ENCODE assay signal across 11 mouse cellular contexts in the genomic region with DNA sequence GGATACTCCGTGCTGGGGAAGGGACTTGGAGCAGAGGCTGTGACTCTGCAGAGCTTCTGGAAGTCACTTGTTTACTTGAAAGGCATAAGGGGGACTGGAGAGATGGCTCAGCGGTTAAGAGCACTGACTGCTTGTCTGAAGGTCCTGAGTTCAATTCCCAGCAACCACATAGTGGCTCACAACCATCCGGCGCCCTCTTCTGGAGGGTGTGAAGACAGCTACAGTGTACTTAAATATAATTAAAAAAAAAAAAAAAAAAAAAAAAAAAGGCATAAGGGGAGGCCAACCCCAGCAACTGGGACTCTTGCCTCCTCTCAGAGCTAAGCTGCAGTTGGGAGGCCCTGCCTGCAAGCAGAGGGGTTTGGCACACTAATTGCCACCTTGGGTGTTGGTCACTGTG. TPM values are rescaled to one million over a fixed set of nuclear protein-coding genes. Genes with fewer than 3 reads are reported as not detected.
DNase-seq lines count a peak whose midpoint lies in the region; ATAC-seq and TF ChIP-seq lines count a peak whose summit lies in the region.
"Had no signal": no experiment of that assay in that cellular context is flagged by ENCODE, and none has a peak within 500 bp of the region (broad histone marks: within the 10 kb centered on the region; RNA-seq: fewer than 3 reads in every experiment).

No protein-coding gene starts in this region.

- H3K4me3 ChIP-seq in forebrain, embryonic 11.5 days (ENCODE audit: low read depth, low read length): no peak overlapping the region
- H3K4me3 ChIP-seq in forebrain, embryonic 16.5 days (replicated peaks; ENCODE audit: low read length): no peak overlapping the region
- H3K4me3 ChIP-seq in thymus, adult 2 months (ENCODE audit: control insufficient read depth, insufficient read depth, low read length): no peak overlapping the region
- no peak overlapping the region for H3K4me3 ChIP-seq in cortical plate, adult 2 months (ENCODE audit: insufficient read depth, low read length)
- no peak overlapping the region for H3K4me3 ChIP-seq in olfactory bulb, adult 2 months (ENCODE audit: insufficient read depth, low read depth, low read length)
- H3K4me3 ChIP-seq: intestine, embryonic 15.5 days had no signal

- no peaks in the 10 kb centered on the region for H3K9me3 ChIP-seq in forebrain, embryonic 11.5 days (ENCODE audit: control insufficient read depth, low read length)
- no peaks in the 10 kb centered on the region for H3K9me3 ChIP-seq in forebrain, embryonic 16.5 days (ENCODE audit: control insufficient read depth, low read length)
- H3K9me3 ChIP-seq: heart, embryonic 10.5 days; intestine, embryonic 15.5 days had no signal

- DNase-seq in forebrain, embryonic 11.5 days (ENCODE audit: low spot score): no peak
- DNase-seq in thymus, adult 2 months: peak; percentile 9
- no peak for DNase-seq in thymus, postnatal 25 days
- DNase-seq in spleen, postnatal 14 days (ENCODE audit: low spot score in 2 of 2): no peak
- DNase-seq: lung, adult 2 months had no signal

- H3K4me1 ChIP-seq in forebrain, embryonic 11.5 days (replicated peaks; ENCODE audit: control insufficient read depth, insufficient read depth, low read length): peaks cover 7% of the 10 kb centered on the region; the same call in 1 of the 2 replicates
- peaks cover 8% of the 10 kb centered on the region for H3K4me1 ChIP-seq in forebrain, embryonic 16.5 days (replicated peaks; ENCODE audit: control insufficient read depth, insufficient read depth, low read length)
- H3K4me1 ChIP-seq in thymus, adult 2 months (replicated peaks; ENCODE audit: control insufficient read depth, insufficient read depth, low read length): no peaks in the 10 kb centered on the region
- no peaks in the 10 kb centered on the region for H3K4me1 ChIP-seq in cortical plate, adult 2 months (ENCODE audit: control insufficient read depth, insufficient read depth, low read length)
- H3K4me1 ChIP-seq in olfactory bulb, adult 2 months (ENCODE audit: control insufficient read depth, insufficient read depth, low read length): peaks cover 16% of the 10 kb centered on the region

- H3K27me3 ChIP-seq in forebrain, embryonic 11.5 days (ENCODE audit: control insufficient read depth, insufficient read depth, low read length): no peaks in the 10 kb centered on the region
- no peaks in the 10 kb centered on the region for H3K27me3 ChIP-seq in forebrain, embryonic 16.5 days (replicated peaks; ENCODE audit: control insufficient read depth, insufficient read depth, low read length)
- no peaks in the 10 kb centered on the region for H3K27me3 ChIP-seq in thymus, adult 2 months (ENCODE audit: control insufficient read depth, insufficient read depth, low read length)

- no peak for TF ChIP-seq CTCF in thymus, adult 2 months (IDR thresholded peaks at IDR 0.05; ENCODE audit: borderline replicate concordance, control insufficient read depth, extremely low read depth, insufficient read depth, low read length, poor library complexity)
- 0 out of 2 replicates have a peak, but pooled peaks have one; percentile 10 for TF ChIP-seq CTCF in cortical plate, adult 2 months (IDR thresholded peaks at IDR 0.05; ENCODE audit: extremely low read depth, insufficient read depth, low read length)
- TF ChIP-seq CTCF in olfactory bulb, adult 2 months (IDR thresholded peaks at IDR 0.05; ENCODE audit: insufficient read depth, low read depth, low read length): no peak

- H3K27ac ChIP-seq in forebrain, embryonic 11.5 days (ENCODE audit: low read depth, low read length): peak overlapping the region; percentile 73; the same call in 1 of the 2 replicates
- H3K27ac ChIP-seq in forebrain, embryonic 16.5 days (ENCODE audit: low read length): no peak overlapping the region
- no peak overlapping the region for H3K27ac ChIP-seq in thymus, adult 2 months (ENCODE audit: control insufficient read depth, insufficient read depth, low read length)
- H3K27ac ChIP-seq in cortical plate, adult 2 months (ENCODE audit: insufficient read depth, low read length): no peak overlapping the region
- 0 out of 2 replicates have a peak overlapping the region, but pooled peaks have one; percentile 19 for H3K27ac ChIP-seq in olfactory bulb, adult 2 months (ENCODE audit: insufficient read depth, low read depth, low read length)
- H3K27ac ChIP-seq: heart, embryonic 10.5 days had no signal

- WGBS in forebrain, embryonic 11.5 days: 66% methylated on average over 4 of the region's 4 CpGs
- WGBS in forebrain, embryonic 16.5 days: 76% methylated on average over 4 of the region's 4 CpGs
- WGBS in thymus, adult 2 months: 68% methylated on average over 4 of the region's 4 CpGs
- WGBS in olfactory bulb, adult 2 months: 80% methylated on average over 4 of the region's 4 CpGs

- TF ChIP-seq POLR2A in thymus, adult 2 months (IDR thresholded peaks at IDR 0.05; ENCODE audit: control insufficient read depth, extremely low read depth, insufficient read depth, low read length, poor library complexity): no peak
- no peak for TF ChIP-seq POLR2A in cortical plate, adult 2 months (IDR thresholded peaks at IDR 0.05; ENCODE audit: extremely low read depth, insufficient read depth, low read length)
- no peak for TF ChIP-seq POLR2A in olfactory bulb, adult 2 months (IDR thresholded peaks at IDR 0.05; ENCODE audit: insufficient read depth, low read depth, low read length)

- no peak overlapping the region for H3K4me2 ChIP-seq in forebrain, embryonic 11.5 days (ENCODE audit: low read depth, low read length, severe bottlenecking)
- no peak overlapping the region for H3K4me2 ChIP-seq in forebrain, embryonic 16.5 days (ENCODE audit: low read length)

- no peak overlapping the region for H3K9ac ChIP-seq in forebrain, embryonic 11.5 days (ENCODE audit: low read length)
- no peak overlapping the region for H3K9ac ChIP-seq in forebrain, embryonic 16.5 days (replicated peaks; ENCODE audit: low read depth, low read length)
- H3K9ac ChIP-seq: intestine, embryonic 15.5 days had no signal

- no peaks in the 10 kb centered on the region for H3K36me3 ChIP-seq in forebrain, embryonic 11.5 days (ENCODE audit: control insufficient read depth, insufficient read depth, low read length)
- no peaks in the 10 kb centered on the region for H3K36me3 ChIP-seq in forebrain, embryonic 16.5 days (ENCODE audit: control insufficient read depth, insufficient read depth)
- no peaks in the 10 kb centered on the region for H3K36me3 ChIP-seq in thymus, adult 2 months (ENCODE audit: control insufficient read depth, insufficient read depth, low read length)
- H3K36me3 ChIP-seq: heart, embryonic 10.5 days; intestine, embryonic 15.5 days had no signal

- ATAC-seq in forebrain, embryonic 11.5 days (replicated peaks; ENCODE audit: low FRiP score): peak; percentile 44; the same call in 1 of the 2 replicates
- no peak for ATAC-seq in forebrain, embryonic 16.5 days
- ATAC-seq in cerebellum, adult (ENCODE audit: insufficient number of reproducible peaks, low FRiP score, low TSS enrichment): no peak

RNA-seq across cellular contexts. Expression of a gene that starts 24.7 kb away (rescaled TPM):
- 1.5 and 1.6 TPM in 2 replicates for polyA plus RNA-seq in forebrain, embryonic 11.5 days (2014; fragmentation: Nextera tagmentation; extraction: Ambion mirVana)
- 1.2 and 2.7 TPM in 2 replicates for polyA plus RNA-seq in forebrain, embryonic 16.5 days (2015; fragmentation: Nextera tagmentation; extraction: Ambion mirVana)
- 0.06 and 0.07 TPM in 2 replicates for polyA plus RNA-seq in thymus, adult 2 months (2012; rRNA removed)
- polyA plus RNA-seq in cortical plate, adult 2 months (2012; rRNA removed): 56.6 and 58.0 TPM in 2 replicates
- not detected in 2 replicates for polyA plus RNA-seq in olfactory bulb, adult 2 months (2012; ENCODE audit: insufficient read depth, insufficient read length, low replicate concordance, missing spikeins)
- polyA plus RNA-seq: lung, adult 2 months had no signal

RNA-seq across cellular contexts. Expression of a gene that starts 31.4 kb away (rescaled TPM):
- polyA plus RNA-seq in forebrain, embryonic 11.5 days (2014; fragmentation: Nextera tagmentation; extraction: Ambion mirVana): 5.9 and 6.1 TPM in 2 replicates
- polyA plus RNA-seq in forebrain, embryonic 16.5 days (2015; fragmentation: Nextera tagmentation; extraction: Ambion mirVana): 17.1 and 17.2 TPM in 2 replicates
- 18.3 and 21.6 TPM in 2 replicates for polyA plus RNA-seq in thymus, adult 2 months (2012; rRNA removed)
- 17.5 and 19.6 TPM in 2 replicates for polyA plus RNA-seq in cortical plate, adult 2 months (2012; rRNA removed)
- not detected in 2 replicates for polyA plus RNA-seq in olfactory bulb, adult 2 months (2012; ENCODE audit: insufficient read depth, insufficient read length, low replicate concordance, missing spikeins)

RNA-seq across cellular contexts. Expression of a gene that starts 33.7 kb away (rescaled TPM):
- polyA plus RNA-seq in forebrain, embryonic 11.5 days (2014; fragmentation: Nextera tagmentation; extraction: Ambion mirVana): 284 and 293 TPM in 2 replicates
- polyA plus RNA-seq in forebrain, embryonic 16.5 days (2015; fragmentation: Nextera tagmentation; extraction: Ambion mirVana): 70.0 and 76.6 TPM in 2 replicates
- polyA plus RNA-seq in thymus, adult 2 months (2012; rRNA removed): 79.4 and 102 TPM in 2 replicates
- 1.8 and 2.4 TPM in 2 replicates for polyA plus RNA-seq in cortical plate, adult 2 months (2012; rRNA removed)
- polyA plus RNA-seq in olfactory bulb, adult 2 months (2012; ENCODE audit: insufficient read depth, insufficient read length, low replicate concordance, missing spikeins): not detected in 2 replicates

RNA-seq across cellular contexts. Expression of a gene that starts 43.4 kb away (rescaled TPM):
- 7.3 and 10.3 TPM in 2 replicates for polyA plus RNA-seq in forebrain, embryonic 11.5 days (2014; fragmentation: Nextera tagmentation; extraction: Ambion mirVana)
- polyA plus RNA-seq in forebrain, embryonic 16.5 days (2015; fragmentation: Nextera tagmentation; extraction: Ambion mirVana): 8.3 and 11.0 TPM in 2 replicates
- 1.1 and 1.4 TPM in 2 replicates for polyA plus RNA-seq in thymus, adult 2 months (2012; rRNA removed)
- 52.7 and 53.7 TPM in 2 replicates for polyA plus RNA-seq in cortical plate, adult 2 months (2012; rRNA removed)
- polyA plus RNA-seq in olfactory bulb, adult 2 months (2012; ENCODE audit: insufficient read depth, insufficient read length, low replicate concordance, missing spikeins): not detected in 2 replicates

RNA-seq across cellular contexts. Expression of a gene that starts 54.4 kb away (rescaled TPM):
- 49.5 and 51.7 TPM in 2 replicates for polyA plus RNA-seq in forebrain, embryonic 11.5 days (2014; fragmentation: Nextera tagmentation; extraction: Ambion mirVana)
- 65.1 and 75.2 TPM in 2 replicates for polyA plus RNA-seq in forebrain, embryonic 16.5 days (2015; fragmentation: Nextera tagmentation; extraction: Ambion mirVana)
- 26.2 and 28.0 TPM in 2 replicates for polyA plus RNA-seq in thymus, adult 2 months (2012; rRNA removed)
- 95.8 and 103 TPM in 2 replicates for polyA plus RNA-seq in cortical plate, adult 2 months (2012; rRNA removed)
- not detected in 2 replicates for polyA plus RNA-seq in olfactory bulb, adult 2 months (2012; ENCODE audit: insufficient read depth, insufficient read length, low replicate concordance, missing spikeins)

Comparison
In these comparisons a context has a peak if more than half of its experiments do, and no peak if none do; other contexts are left out.
1. H3K27ac ChIP-seq: peak in forebrain, embryonic 11.5 days (single experiment) and olfactory bulb, adult 2 months (single experiment); none in forebrain, embryonic 16.5 days (single experiment), thymus, adult 2 months (single experiment) and cortical plate, adult 2 months (single experiment).
2. RNA of a gene that starts 24.7 kb away (polyA plus RNA-seq): 56.6 to 58.0 TPM in cortical plate, adult 2 months; 1.2 to 2.7 TPM in forebrain, embryonic 16.5 days, 1.5 to 1.6 TPM in forebrain, embryonic 11.5 days, 0.06 to 0.07 TPM in thymus, adult 2 months and not detected in olfactory bulb, adult 2 months; every median in the first group is over 10 times any median in the second.
3. RNA of a gene that starts 33.7 kb away (polyA plus RNA-seq): 284 to 293 TPM in forebrain, embryonic 11.5 days, 79.4 to 102 TPM in thymus, adult 2 months and 70.0 to 76.6 TPM in forebrain, embryonic 16.5 days; 1.8 to 2.4 TPM in cortical plate, adult 2 months and not detected in olfactory bulb, adult 2 months; every median in the first group is over 10 times any median in the second.